Mouse (Mus musculus): ENCODE measurements at regions not wholly inside any gene's neighbourhood (a gene's known extent, or its start where the extent isn't known, plus 50 kb on each side); places are given as distances from the start of the nearest gene placed in this dataset.
"Not testable (repeated sequence)": the region's sequence is repeated elsewhere in the genome, so short reads cannot be mapped to it uniquely, and the experiment has no call there.

GRCm38 (mm10) chr17:4868446-4868825, 125.7 kb upstream of the Arid1b start:
- in situ Hi-C loops (cut with MboI, MseI): no loop called here

- in situ Hi-C loops (cut with MboI, MseI): no loop called here
Observed at GRCm38 (mm10) chr17:4868861-4869260, 125.3 kb upstream of the Arid1b start.

GRCm38 (mm10) chr17:4871267-4871666, 122.9 kb upstream of the Arid1b start:
- in situ Hi-C loops (cut with MboI, MseI): no loop called here

- in situ Hi-C loops (cut with MboI, MseI): no loop called here
Observed at GRCm38 (mm10) chr17:4874459-4874858, 119.7 kb upstream of the Arid1b start.

- in situ Hi-C loops (cut with MboI, MseI): no loop called here
Observed at GRCm38 (mm10) chr17:4875086-4876046, 118.8 kb upstream of the Arid1b start.

GRCm38 (mm10) chr17:4876431-4876830, 117.7 kb upstream of the Arid1b start:
- in situ Hi-C loops (cut with MboI, MseI): no loop called here

- in situ Hi-C loops (cut with MboI, MseI): no loop called here
Observed at GRCm38 (mm10) chr17:4881473-4881872, 112.7 kb upstream of the Arid1b start.

- in situ Hi-C loops (cut with MboI, MseI): no loop called here
Observed at GRCm38 (mm10) chr17:4884083-4884482, 110.0 kb upstream of the Arid1b start.

- in situ Hi-C loops (cut with MboI, MseI): no loop called here
Observed at GRCm38 (mm10) chr17:4884761-4885160, 109.4 kb upstream of the Arid1b start.

- in situ Hi-C loops (cut with MboI, MseI): not testable (repeated sequence)
Observed at GRCm38 (mm10) chr17:4887331-4887730, 106.8 kb upstream of the Arid1b start.

- in situ Hi-C loops (cut with MboI, MseI): no loop called here
Observed at GRCm38 (mm10) chr17:4889577-4889976, 104.6 kb upstream of the Arid1b start.

GRCm38 (mm10) chr17:4890131-4890530, 104.0 kb upstream of the Arid1b start:
- in situ Hi-C loops (cut with MboI, MseI): no loop called here

- in situ Hi-C loops (cut with MboI, MseI): no loop called here
Observed at GRCm38 (mm10) chr17:4891576-4891975, 102.6 kb upstream of the Arid1b start.

- in situ Hi-C loops (cut with MboI, MseI): not testable (repeated sequence)
Observed at GRCm38 (mm10) chr17:4894756-4895330, 99.3 kb upstream of the Arid1b start.

- in situ Hi-C loops (cut with MboI, MseI): no loop called here
Observed at GRCm38 (mm10) chr17:4903129-4903528, 91.0 kb upstream of the Arid1b start.

- in situ Hi-C loops (cut with MboI, MseI): loop anchor here in 1 of 2 experiments (5.0 kb wide), 1 partner anchor 101 kb away; no protein-coding TSS in a partner anchor
Observed at GRCm38 (mm10) chr17:4906504-4906903, 87.6 kb upstream of the Arid1b start.

- in situ Hi-C loops (cut with MboI, MseI): loop anchor here in 1 of 2 experiments (5.0 kb wide), 1 partner anchor 100 kb away; no protein-coding TSS in a partner anchor
Observed at GRCm38 (mm10) chr17:4907181-4907752, 86.9 kb upstream of the Arid1b start.

GRCm38 (mm10) chr17:4907841-4908571, 86.1 kb upstream of the Arid1b start:
- in situ Hi-C loops (cut with MboI, MseI): loop anchor here in 1 of 2 experiments (5.0 kb wide), 1 partner anchor 99 kb away; no protein-coding TSS in a partner anchor

GRCm38 (mm10) chr17:4908572-4908965, 85.6 kb upstream of the Arid1b start:
- in situ Hi-C loops (cut with MboI, MseI): loop anchor here in 1 of 2 experiments (5.0 kb wide), 1 partner anchor 99 kb away; no protein-coding TSS in a partner anchor

GRCm38 (mm10) chr17:4910182-4910581, 84.0 kb upstream of the Arid1b start:
- in situ Hi-C loops (cut with MboI, MseI): loop anchor here in 1 of 2 experiments (5.0 kb wide), 1 partner anchor 77 kb away; no protein-coding TSS in a partner anchor

GRCm38 (mm10) chr17:4913001-4913400, 81.1 kb upstream of the Arid1b start:
- in situ Hi-C loops (cut with MboI, MseI): loop anchor here in 1 of 2 experiments (5.0 kb wide), 1 partner anchor 74 kb away; no protein-coding TSS in a partner anchor
